Mouse (Mus musculus): ENCODE measurements around the gene Unc13d.
"Not testable (repeated sequence)": the region's sequence is repeated elsewhere in the genome, so short reads cannot be mapped to it uniquely, and the experiment has no call there.

The Unc13d gene

DNA sequence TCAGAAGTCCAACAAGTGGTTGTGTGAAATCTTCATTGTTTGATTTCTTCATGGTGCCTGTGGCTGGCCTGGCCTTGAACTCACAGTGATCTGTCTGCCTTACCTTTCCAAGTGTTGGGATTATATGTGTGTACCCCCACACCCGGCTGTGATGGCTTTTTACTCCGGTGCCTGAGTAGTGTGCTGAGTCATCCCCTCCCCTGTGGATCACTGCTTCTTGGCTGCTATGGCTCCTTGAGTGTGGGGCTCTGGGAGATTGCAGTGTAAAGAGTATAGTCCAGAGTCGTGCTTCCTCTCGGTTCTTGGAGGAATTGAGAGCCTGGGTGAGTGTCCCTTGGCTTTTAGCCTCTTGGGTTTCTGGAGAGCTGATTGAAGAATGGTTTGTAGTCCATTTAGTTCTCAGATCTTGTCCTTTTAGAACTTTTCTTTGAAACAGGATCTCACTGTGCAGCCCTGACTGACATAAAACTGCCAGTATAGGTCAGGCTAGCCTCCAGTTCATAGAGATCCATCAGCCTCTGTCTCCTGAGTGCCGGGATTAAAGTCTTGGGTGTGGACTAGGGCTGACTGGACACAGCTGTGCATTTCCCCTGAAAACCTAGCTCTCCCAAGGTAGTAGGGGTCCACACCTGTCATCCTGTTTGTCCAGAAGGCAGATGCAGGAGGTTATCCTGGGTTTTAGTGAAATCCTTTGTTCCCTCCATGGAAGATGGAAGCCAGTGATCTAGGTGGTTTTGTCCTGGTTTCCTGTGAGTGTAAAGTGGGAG lies 35.2 kb downstream of the Unc13d start:
- DNase-seq: no peak

DNA sequence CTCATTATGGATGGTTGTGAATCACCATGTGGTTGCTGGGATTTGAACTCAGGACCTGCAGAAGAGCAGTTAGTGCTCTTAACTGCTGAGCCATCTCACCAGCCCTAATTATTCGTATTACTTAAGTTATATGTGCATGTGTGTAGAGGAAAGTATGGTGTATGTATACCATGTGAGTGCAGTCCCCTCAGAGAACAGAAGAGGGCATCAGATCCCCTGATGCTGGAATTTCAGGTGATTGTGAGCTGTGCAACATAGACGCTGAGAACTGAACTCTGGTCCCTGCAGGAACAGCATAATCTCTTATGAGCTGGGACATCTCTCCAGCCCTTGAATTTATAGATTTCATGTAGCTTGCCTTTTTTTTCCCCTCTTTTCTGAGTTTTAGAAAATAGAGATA lies 35.9 kb downstream of the Unc13d start:
- no peak for DNase-seq

DNA sequence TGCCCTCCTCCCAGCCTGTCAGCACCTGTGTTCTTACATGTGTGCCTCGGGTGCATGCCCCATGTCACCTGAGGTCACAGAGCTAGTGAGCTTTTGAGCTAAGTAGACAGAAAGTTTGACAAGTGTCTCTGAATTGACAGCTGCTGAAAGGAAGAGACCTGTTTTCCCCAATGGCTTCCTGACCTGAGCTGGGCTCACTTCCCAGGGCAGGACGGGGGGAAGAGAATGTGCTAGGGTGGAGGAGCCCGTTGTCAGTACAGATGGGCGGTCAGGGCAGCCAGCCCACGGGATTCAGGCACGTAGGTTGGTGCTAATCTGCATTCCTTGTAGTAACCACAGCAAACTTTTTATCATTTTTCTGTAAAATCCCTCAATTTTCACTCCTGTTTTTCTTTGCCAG lies 37.2 kb downstream of the Unc13d start:
- DNase-seq: no peak

DNA sequence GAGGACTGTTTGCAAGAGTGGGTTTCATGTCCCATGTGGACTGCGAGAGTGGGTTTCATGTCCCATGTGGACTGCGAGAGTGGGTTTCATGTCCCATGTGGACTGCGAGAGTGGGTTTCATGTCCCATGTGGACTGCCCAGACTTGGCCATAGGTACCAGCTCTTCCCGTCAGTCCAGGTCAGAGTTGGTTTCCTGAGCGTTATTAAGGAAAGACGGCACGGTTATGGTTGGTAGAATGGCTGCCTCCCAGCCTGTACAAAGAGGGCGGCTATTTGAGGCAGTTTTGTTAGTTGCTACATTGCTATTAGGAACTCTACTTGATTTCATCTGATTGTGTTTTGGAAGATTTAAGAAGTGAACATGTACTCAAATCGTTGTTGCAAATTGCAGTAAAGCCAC lies 39.9 kb downstream of the Unc13d start:
- DNase-seq: no peak

- DNase-seq: no peak
Measured at GRCm38 (mm10) chr11:116036671-116037070, 41.1 kb downstream of the Unc13d start.

- no peak for DNase-seq
Measured at GRCm38 (mm10) chr11:116034584-116034983, 43.2 kb downstream of the Unc13d start.

GRCm38 (mm10) chr11:116030898-116031845 lies 46.6 kb downstream of the Unc13d start:
- DNase-seq: peak; percentile 32 to 41

DNA sequence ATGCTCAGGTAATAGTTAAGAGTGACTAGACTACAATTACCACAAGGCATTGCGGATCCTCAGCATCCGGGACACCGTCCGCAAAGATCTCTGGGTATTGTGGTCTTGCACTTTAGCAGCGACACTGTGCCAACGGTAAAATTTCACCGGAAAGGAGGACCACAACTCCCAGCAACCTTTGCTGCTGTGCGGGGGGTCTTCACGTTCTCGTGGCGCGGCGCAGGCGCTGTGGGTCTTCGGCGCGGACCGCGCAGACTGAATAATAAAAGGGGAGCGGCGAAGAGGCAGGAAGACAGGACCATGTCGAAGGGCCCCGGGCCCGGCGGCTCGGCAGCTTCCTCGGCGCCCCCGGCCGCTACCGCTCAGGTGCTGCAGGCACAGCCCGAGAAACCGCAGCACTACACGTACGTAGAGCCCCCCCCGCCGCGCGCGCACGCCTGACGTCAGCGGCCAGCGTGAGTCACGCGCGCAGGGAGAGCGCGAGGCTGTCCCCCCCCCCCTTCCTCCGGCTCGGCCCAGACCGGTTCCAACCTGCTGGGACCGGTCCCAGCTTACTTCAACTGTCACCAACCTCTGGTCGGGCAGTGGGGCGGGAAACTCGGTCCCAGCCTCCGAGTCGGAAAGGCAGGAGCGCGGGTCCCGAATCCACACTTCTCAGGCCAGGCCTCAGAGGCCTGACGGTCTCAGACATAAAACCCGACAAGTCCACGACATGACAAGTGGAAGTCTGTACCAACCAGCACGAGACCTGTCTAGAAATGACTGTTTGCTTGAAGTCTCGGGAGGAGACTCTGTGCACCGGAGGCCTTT lies 47.5 kb downstream of the Unc13d start, which contains the start of gene Unk:
Gene Unk (plus strand): TSS at position 235 of the 810 bp plus-strand sequence.
- DNase-seq: peak; percentile 98 to 99

- DNase-seq: no peak
Measured at GRCm38 (mm10) chr11:116029086-116029865, 48.5 kb downstream of the Unc13d start.

- no peak for DNase-seq
Measured at GRCm38 (mm10) chr11:116028177-116028865, 49.4 kb downstream of the Unc13d start.

GRCm38 (mm10) chr11:116027756-116028155 lies 50.0 kb downstream of the Unc13d start, which contains the start of gene H3f3b:
TSS of gene H3f3b (minus strand) at chr11:116027962.
- no peak for DNase-seq

DNA sequence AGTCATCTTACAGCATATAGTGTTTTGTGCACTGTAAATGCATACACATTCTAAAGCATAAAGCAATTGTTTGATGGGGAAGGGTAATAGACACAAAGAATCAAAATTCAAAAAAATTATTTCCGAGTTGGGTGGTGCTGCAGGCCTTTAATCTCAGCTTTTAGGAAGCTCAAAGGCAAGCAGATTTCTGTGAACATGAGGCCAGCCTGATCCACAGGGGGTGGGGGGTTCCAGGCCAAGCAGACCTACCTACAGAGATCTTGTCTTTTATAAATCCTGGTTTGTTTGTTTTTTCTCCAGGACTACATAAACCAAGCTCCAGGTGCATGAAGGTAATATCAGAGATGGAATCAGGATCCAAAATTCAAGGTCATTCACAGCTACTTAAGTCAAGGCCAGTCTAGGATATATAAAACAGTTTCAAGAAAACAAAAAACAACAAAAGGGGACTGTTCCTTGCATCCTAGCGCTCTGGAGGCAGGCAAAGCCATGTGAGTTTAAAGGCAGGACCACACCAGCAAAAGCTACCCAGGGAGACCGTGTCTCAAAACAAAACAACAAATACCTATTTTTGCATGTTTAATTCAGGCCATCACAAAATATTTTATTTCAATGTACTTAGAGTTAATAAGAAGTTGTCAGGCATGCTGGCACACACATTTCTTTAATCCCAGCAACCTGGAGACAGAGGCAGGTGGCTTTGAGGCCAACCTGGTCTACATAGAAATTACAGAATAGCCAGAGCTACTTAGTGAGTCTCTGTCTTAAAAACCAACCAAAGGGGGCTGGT lies 52.5 kb downstream of the Unc13d start:
- no peak for DNase-seq

- DNase-seq: peak; percentile 97 to 98
Measured at GRCm38 (mm10) chr11:116024356-116024808, 53.4 kb downstream of the Unc13d start.

DNA sequence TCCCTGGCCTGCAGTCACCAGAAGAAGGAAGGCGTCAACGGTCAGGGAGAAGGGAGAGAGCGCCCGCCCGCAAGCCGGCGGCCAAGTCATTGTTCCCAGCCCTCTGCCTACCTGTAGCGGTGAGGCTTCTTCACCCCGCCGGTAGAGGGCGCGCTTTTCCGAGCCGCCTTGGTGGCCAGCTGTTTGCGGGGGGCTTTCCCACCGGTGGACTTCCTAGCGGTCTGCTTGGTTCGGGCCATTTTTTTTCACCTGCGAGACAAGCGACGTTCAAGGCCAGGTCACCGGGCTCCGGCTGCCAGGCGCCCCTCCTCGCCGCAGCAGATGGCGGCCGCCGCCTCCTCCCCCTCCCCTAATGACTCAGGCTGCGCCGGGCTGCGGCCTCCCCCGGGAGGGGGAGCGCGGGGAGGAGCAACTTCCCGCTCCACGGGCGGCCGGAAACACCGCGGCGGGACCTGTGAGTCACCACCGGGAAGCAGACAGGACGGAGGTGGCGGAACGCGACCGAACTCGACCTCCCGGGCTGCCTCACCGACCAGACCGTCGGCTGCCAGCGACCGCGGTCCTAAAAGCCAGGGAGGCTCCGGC lies 53.9 kb downstream of the Unc13d start:
- DNase-seq: peak; percentile 85 to 88

DNA sequence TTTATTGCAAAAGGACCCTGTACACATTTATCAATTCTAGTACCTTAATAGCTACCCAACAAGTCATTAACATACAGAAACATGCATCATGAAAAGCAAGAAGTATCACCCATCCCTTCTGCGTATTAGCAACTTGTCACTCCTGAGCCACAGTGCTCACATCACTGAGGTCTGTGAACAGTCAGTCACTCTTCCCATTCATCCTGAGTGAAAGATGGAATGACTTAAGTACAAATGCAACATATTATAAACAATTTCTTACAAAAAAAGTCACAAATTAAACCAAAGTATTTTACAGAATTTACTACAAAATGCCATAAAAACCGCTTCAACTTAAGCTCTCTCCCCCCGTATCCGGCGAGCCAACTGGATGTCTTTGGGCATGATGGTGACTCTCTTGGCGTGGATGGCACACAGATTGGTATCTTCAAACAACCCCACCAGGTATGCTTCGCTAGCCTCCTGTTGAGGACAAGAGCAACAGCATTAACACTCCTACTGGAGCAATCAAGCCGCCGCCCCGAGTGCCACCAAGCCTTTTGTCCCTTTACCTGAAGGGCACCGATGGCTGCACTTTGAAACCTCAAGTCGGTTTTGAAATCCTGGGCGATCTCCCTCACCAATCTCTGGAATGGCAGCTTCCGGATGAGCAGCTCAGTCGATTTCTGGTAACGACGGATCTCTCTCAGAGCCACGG lies 54.5 kb downstream of the Unc13d start:
- DNase-seq: not testable (repeated sequence)

DNA sequence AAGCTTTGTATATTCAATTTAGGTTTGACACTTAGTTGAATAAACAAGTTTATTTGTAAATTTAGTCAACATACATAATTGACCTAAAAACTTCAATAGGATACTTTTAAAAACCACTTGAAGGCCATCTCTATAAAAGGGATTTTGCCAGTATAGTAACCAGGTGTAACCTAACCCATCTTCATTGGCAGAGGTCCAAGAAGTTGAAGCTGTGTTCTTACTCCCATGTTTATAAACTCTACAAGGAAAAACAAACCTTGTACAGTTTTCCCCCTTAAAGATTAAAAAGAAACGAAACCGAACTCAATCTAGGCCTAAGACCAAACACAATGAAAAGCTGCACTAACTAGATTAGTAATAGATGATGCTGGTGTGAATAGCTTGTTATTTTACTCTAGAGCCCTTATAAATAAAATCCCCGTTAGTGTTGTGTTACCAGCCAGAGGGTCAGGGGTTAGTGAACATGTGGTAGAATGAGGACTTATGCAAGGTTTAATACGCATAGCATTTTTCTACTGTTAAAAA lies 55.4 kb downstream of the Unc13d start:
- DNase-seq: no peak

DNA sequence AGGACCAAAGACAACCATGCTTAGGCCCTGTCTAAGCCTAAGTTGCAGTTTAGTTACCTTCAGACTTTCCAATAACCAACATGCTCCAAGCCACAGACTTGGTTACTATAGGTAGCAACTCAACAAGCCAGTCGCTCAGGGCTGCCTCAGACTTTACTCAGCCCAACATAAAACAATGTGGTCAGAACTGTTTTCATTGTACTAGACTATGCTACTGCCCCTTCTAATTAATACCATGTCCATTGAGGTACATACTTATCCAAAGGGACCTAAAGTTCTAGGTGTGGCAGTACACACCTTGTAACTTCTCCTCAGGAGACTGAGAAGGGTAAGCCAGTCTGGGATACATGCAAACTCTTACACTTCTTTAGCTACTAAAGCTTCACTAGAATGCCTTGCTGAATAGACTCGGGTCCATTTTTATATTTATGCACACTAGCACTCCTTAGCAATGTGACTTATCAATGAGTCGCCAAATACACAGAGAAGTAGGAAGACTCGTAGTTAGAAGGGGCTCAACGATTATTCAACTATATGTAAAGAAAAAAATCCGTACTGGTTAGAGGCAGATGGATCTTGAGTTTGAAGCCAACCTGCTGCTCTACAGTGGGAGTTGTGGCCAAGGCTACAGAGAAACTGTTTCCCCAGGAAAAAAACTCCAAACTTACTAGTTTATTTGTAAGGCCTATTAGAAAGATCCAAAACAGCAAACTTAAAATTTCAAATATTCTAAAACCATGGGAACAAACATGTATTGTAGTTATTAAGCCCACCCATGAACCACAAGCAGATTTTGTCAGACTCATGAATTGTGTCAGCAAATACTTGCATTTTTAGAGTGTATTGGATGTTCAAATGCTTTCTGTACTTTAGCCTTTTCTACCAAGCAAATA lies 56.2 kb downstream of the Unc13d start:
- DNase-seq: no peak

GRCm38 (mm10) chr11:116020519-116020922 lies 57.2 kb downstream of the Unc13d start:
- no peak for DNase-seq

Data from lung, adult 18-20 months (tissue).